10 mouse cellular contexts compared by ENCODE assay signal in the genomic region with DNA sequence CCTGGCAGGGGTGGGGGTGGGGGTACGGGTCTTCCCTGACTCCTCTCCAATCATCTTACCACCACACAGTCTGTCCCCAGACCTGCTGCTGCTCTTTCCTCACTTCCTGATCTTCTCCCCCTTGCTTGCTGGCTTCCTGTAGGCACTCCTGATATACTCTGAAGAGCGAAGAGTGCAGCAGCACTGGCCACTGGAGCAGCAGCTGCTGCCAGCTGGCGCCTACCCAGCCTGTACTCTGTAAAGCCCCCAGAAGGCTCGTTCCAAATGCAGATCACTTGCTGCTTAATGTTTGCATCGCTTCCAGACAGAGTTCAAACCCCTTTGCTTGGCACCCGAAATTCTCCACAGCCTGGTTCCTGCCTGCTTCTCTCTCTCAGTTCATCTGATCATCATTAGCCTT. TPM values are rescaled to one million over a fixed set of nuclear protein-coding genes. Genes with fewer than 3 reads are reported as not detected.
DNase-seq lines count a peak whose midpoint lies in the region; ATAC-seq and TF ChIP-seq lines count a peak whose summit lies in the region.
"Had no signal": no experiment of that assay in that cellular context is flagged by ENCODE, and none has a peak within 500 bp of the region (broad histone marks: within the 10 kb centered on the region; RNA-seq: fewer than 3 reads in every experiment).

No protein-coding gene starts in this region.

- H3K27me3 ChIP-seq in heart, adult 2 months (ENCODE audit: control insufficient read depth, insufficient read depth, low read length): no peaks in the 10 kb centered on the region
- H3K27me3 ChIP-seq in neural tube, embryonic 13.5 days: no peaks in the 10 kb centered on the region
- H3K27me3 ChIP-seq in limb, embryonic 14.5 days (ENCODE audit: control insufficient read depth, insufficient read depth, low read length): no peaks in the 10 kb centered on the region
- H3K27me3 ChIP-seq: limb, embryonic 15.5 days had no signal

- no peak for TF ChIP-seq EP300 in heart, adult 2 months (IDR thresholded peaks at IDR 0.05; ENCODE audit: insufficient read depth, low read depth, low read length)

- no peak overlapping the region for H3K4me3 ChIP-seq in heart, adult 2 months
- no peak overlapping the region for H3K4me3 ChIP-seq in neural tube, embryonic 13.5 days
- H3K4me3 ChIP-seq in limb, embryonic 14.5 days (replicated peaks; ENCODE audit: low read length): no peak overlapping the region
- H3K4me3 ChIP-seq: limb, embryonic 15.5 days had no signal

- no peaks in the 10 kb centered on the region for H3K79me2 ChIP-seq in heart, adult 2 months (replicated peaks; ENCODE audit: control insufficient read depth, insufficient read depth, low read length)

- H3K27ac ChIP-seq in heart, adult 2 months: no peak overlapping the region
- H3K27ac ChIP-seq in neural tube, embryonic 13.5 days (replicated peaks): peak overlapping the region; percentile 56
- no peak overlapping the region for H3K27ac ChIP-seq in limb, embryonic 14.5 days (replicated peaks; ENCODE audit: low read depth, low read length)
- H3K27ac ChIP-seq: limb, embryonic 15.5 days had no signal

- no peak overlapping the region for H3K9ac ChIP-seq in heart, adult 2 months (ENCODE audit: low read depth, low read length)
- no peak overlapping the region for H3K9ac ChIP-seq in neural tube, embryonic 13.5 days
- no peak overlapping the region for H3K9ac ChIP-seq in limb, embryonic 14.5 days (ENCODE audit: low read depth, low read length, severe bottlenecking)
- H3K9ac ChIP-seq: limb, embryonic 15.5 days had no signal

- intact Hi-C loops in heart, adult 2 months (cut with DNase I): no loop called here

- no peak for TF ChIP-seq POLR2A in heart, adult 2 months (IDR thresholded peaks at IDR 0.05; ENCODE audit: insufficient read depth, low read depth, low read length)
- TF ChIP-seq POLR2A in limb, embryonic 14.5 days (IDR thresholded peaks at IDR 0.05; ENCODE audit: borderline replicate concordance, extremely low read depth, insufficient read depth, insufficient read length): no peak

- DNase-seq in heart, postnatal 4 days: peak; percentile 68
- DNase-seq in heart, adult 2 months: no peak
- no peak for DNase-seq in neural tube, embryonic 10.5 days (ENCODE audit: extremely low spot score, low spot score)
- peak; percentile 76 for DNase-seq in limb, embryonic 14.5 days (ENCODE audit: low spot score)
- peak; percentile 22 for DNase-seq in thymus, postnatal 25 days
- DNase-seq in left cerebral cortex, adult 18-20 months (ENCODE audit: low spot score in 2 of 2): no peak
- DNase-seq: kidney, postnatal 36 days had no signal

- H3K36me3 ChIP-seq in heart, adult 2 months (ENCODE audit: control insufficient read depth, insufficient read depth, low read length): no peaks in the 10 kb centered on the region
- no peaks in the 10 kb centered on the region for H3K36me3 ChIP-seq in neural tube, embryonic 13.5 days
- no peaks in the 10 kb centered on the region for H3K36me3 ChIP-seq in limb, embryonic 14.5 days (ENCODE audit: control insufficient read depth, insufficient read depth, low read length)
- H3K36me3 ChIP-seq: limb, embryonic 15.5 days had no signal

- H3K4me1 ChIP-seq in heart, adult 2 months (ENCODE audit: control insufficient read depth, insufficient read depth, low read length): peaks cover 2% of the 10 kb centered on the region; the same call in 1 of the 2 replicates
- H3K4me1 ChIP-seq in neural tube, embryonic 13.5 days (replicated peaks): peaks cover 27% of the 10 kb centered on the region
- H3K4me1 ChIP-seq in limb, embryonic 14.5 days (ENCODE audit: control insufficient read depth, insufficient read depth, low read length): peaks cover 8% of the 10 kb centered on the region; the same call in 1 of the 2 replicates

- H3K9me3 ChIP-seq in neural tube, embryonic 13.5 days: no peaks in the 10 kb centered on the region
- H3K9me3 ChIP-seq in limb, embryonic 14.5 days (ENCODE audit: control insufficient read depth, low read length): 0 out of 2 replicates have a peak, but pooled peaks cover 4% of the 10 kb centered on the region
- H3K9me3 ChIP-seq: limb, embryonic 15.5 days had no signal

- ATAC-seq in neural tube, embryonic 13.5 days (ENCODE audit: low read depth): peak; percentile 48
- ATAC-seq in limb, embryonic 14.5 days (ENCODE audit: low FRiP score, low read depth): no peak

- WGBS in heart, adult 2 months: 27% methylated on average over 6 of the region's 6 CpGs
- 42% methylated on average over 6 of the region's 6 CpGs for WGBS in neural tube, embryonic 13.5 days
- WGBS in limb, embryonic 14.5 days: 53% methylated on average over 6 of the region's 6 CpGs

- no peak for TF ChIP-seq CTCF in heart, adult 2 months (IDR thresholded peaks at IDR 0.05)

- no peak overlapping the region for H3K4me2 ChIP-seq in neural tube, embryonic 13.5 days
- H3K4me2 ChIP-seq in limb, embryonic 14.5 days (replicated peaks; ENCODE audit: low read depth, low read length, severe bottlenecking): no peak overlapping the region
- H3K4me2 ChIP-seq: limb, embryonic 15.5 days had no signal

RNA-seq across cellular contexts. Expression of a gene that starts 2.5 kb away (rescaled TPM):
- total RNA-seq in heart, postnatal 4 days (2021): 1 to 10 TPM in 1 of 2 experiments, under 1 TPM in 1; 0.99 to 1.4 TPM
- under 1 TPM in 1 of 2 experiments, not detected in 1; 0.52 TPM for total RNA-seq in heart, adult 2 months (2021)
- 0.41 TPM in 1 of 2 replicates, not detected in the other for polyA plus RNA-seq in heart, adult 2 months (2012; rRNA removed)
- polyA plus RNA-seq in neural tube, embryonic 13.5 days (2015; fragmentation: Nextera tagmentation; extraction: Ambion mirVana): 17.3 and 17.9 TPM in 2 replicates
- 2.5 TPM in 2 replicates for polyA plus RNA-seq in limb, embryonic 14.5 days (2012; rRNA removed)
- 3.9 and 5.8 TPM in 2 replicates for polyA plus RNA-seq in limb, embryonic 14.5 days (2014; fragmentation: Nextera tagmentation; extraction: Ambion mirVana)
- total RNA-seq in left cerebral cortex, adult 18-20 months (2021): 10 to 100 TPM; 18.3 to 18.5 TPM

RNA-seq across cellular contexts. Expression of a gene that starts 9.4 kb away (rescaled TPM):
- 10 to 100 TPM; 12.2 to 12.4 TPM for total RNA-seq in heart, postnatal 4 days (2021)
- 1 to 10 TPM; 7.8 to 9.2 TPM for total RNA-seq in heart, adult 2 months (2021)
- polyA plus RNA-seq in heart, adult 2 months (2012; rRNA removed): 10.6 and 11.2 TPM in 2 replicates
- polyA plus RNA-seq in neural tube, embryonic 13.5 days (2015; fragmentation: Nextera tagmentation; extraction: Ambion mirVana): 21.9 and 23.3 TPM in 2 replicates
- polyA plus RNA-seq in limb, embryonic 14.5 days (2012; rRNA removed): 15.3 and 15.5 TPM in 2 replicates
- 28.4 and 29.1 TPM in 2 replicates for polyA plus RNA-seq in limb, embryonic 14.5 days (2014; fragmentation: Nextera tagmentation; extraction: Ambion mirVana)
- total RNA-seq in left cerebral cortex, adult 18-20 months (2021): 1 to 10 TPM; 5.5 to 6.1 TPM

RNA-seq across cellular contexts. Expression of a gene that starts 9.8 kb away (rescaled TPM):
- total RNA-seq in heart, postnatal 4 days (2021): not detected
- total RNA-seq in heart, adult 2 months (2021): not detected
- polyA plus RNA-seq in heart, adult 2 months (2012; rRNA removed): 0.74 TPM in 1 of 2 replicates, not detected in the other
- polyA plus RNA-seq in neural tube, embryonic 13.5 days (2015; fragmentation: Nextera tagmentation; extraction: Ambion mirVana): 0.50 TPM in 1 of 2 replicates, not detected in the other
- 0.19 and 0.29 TPM in 2 replicates for polyA plus RNA-seq in limb, embryonic 14.5 days (2012; rRNA removed)
- 0.22 and 0.29 TPM in 2 replicates for polyA plus RNA-seq in limb, embryonic 14.5 days (2014; fragmentation: Nextera tagmentation; extraction: Ambion mirVana)
- total RNA-seq in left cerebral cortex, adult 18-20 months (2021): under 1 TPM; 0.49 to 0.61 TPM
- total RNA-seq: monocyte, adult 5-6 weeks had no signal

Comparison
In these comparisons a context has a peak if more than half of its experiments do, and no peak if none do; other contexts are left out.
1. DNase-seq: peak in heart, postnatal 4 days (single experiment), limb, embryonic 14.5 days (single experiment) and thymus, postnatal 25 days (single experiment); none in heart, adult 2 months (0 of 2), neural tube, embryonic 10.5 days (single experiment) and left cerebral cortex, adult 18-20 months (0 of 2).
2. RNA of a gene that starts 2.5 kb away (total RNA-seq): 18.3 to 18.5 TPM in left cerebral cortex, adult 18-20 months; 0.99 to 1.4 TPM in heart, postnatal 4 days and 0.52 TPM in heart, adult 2 months; every median in the first group is over 4 times any median in the second.